Mouse (Mus musculus) liver, embryonic 14 days (tissue): Measurements from ENCODE around the gene Kcnk12. TPM values are rescaled to one million over a fixed set of nuclear protein-coding genes. Genes with fewer than 3 reads are reported as not detected.

Experiments used
- polyA plus RNA-seq: library from polyadenylated mRNA; depleted of rRNA; stranded (reverse); fragments of >200 nt; gene quantifications from 2 replicates; pipeline ENCODE4 v1.2.3, GENCODE M21; 2012; rRNA removed

The Kcnk12 gene
- 0.40 and 0.56 TPM in 2 replicates for polyA plus RNA-seq

DNA sequence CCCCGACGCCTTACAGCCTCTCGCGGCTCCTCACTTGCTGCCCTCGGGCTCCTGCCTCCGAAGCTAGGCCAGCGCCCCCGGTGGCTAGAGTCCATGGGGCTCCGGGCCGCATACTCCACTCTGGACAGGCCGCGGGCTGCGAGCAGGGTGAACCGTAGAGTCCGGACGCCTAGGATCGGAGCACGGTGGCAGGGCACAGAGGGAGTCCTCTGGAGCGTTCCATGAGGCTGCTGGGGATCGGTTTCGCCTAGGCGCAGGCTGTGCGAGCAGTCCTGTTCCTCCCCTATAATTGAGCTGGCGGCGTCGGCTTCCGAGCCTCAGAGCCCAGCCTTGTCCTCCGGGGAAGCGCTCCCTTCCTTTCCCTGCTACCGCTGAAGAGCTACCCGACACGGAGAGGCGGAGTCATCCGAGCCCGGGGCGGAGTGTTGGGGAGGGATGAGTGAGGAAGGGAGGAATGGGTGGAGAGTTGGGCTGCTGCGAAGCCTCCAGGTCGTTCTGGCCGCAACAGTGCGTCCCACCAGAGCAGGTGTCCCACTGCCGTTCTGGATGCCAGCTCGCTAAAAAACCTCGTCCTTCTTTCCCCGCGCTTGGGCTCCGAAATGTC lies at the start of gene Kcnk12:
Gene Kcnk12, minus strand, starts transcription at position 307 of the 604 bp plus-strand sequence.

Other genes with a start within 250 kb of the Kcnk12 start
- gene Epcam, start 162.0 kb downstream of the Kcnk12 start, polyA plus RNA-seq, result 0.38 and 0.86 TPM in 2 replicates
- gene Msh2, start 125.7 kb downstream of the Kcnk12 start, polyA plus RNA-seq, result 15.6 and 16.1 TPM in 2 replicates
- not detected in 2 replicates for gene Rpl36-ps4, start 123.0 kb upstream of the Kcnk12 start, polyA plus RNA-seq
- gene Msh6, start 177.1 kb upstream of the Kcnk12 start, polyA plus RNA-seq, result 12.0 and 13.9 TPM in 2 replicates